Mouse (Mus musculus) CD4-positive, CD25-positive, alpha-beta regulatory T cell, adult 4 months (primary cell): ENCODE results near the gene Pnpla6. TPM values are rescaled to one million over a fixed set of nuclear protein-coding genes. Genes with fewer than 3 reads are reported as not detected.

ENCODE experiments used
- ATAC-seq: one replicate; pipeline ENCODE4 v1.8.0; 2017
- polyA plus RNA-seq, 2 experiments: library from polyadenylated mRNA; unstranded; fragments of 100-300 nt; shearing (Covaris generic); gene quantifications; one replicate each; pipeline ENCODE4 v1.2.1; 2017

Pnpla6 gene
- 10 to 100 TPM; 26.1 to 43.7 TPM for polyA plus RNA-seq

- ATAC-seq = peak; percentile 65
Observed at GRCm38 (mm10) chr8:3515260-3515671, at the start of gene Pnpla6. TSS of gene Pnpla6 (plus strand) at chr8:3515384.

GRCm38 (mm10) chr8:3467006-3467885 is 47.9 kb upstream of the Pnpla6 start, which contains the start of gene Pex11g:
TSS of gene Pex11g (minus strand) at chr8:3467680.
- ATAC-seq = peak; percentile 77

- no peak for ATAC-seq
Observed at GRCm38 (mm10) chr8:3467886-3468545, 47.2 kb upstream of the Pnpla6 start.

GRCm38 (mm10) chr8:3468838-3469237 is 46.3 kb upstream of the Pnpla6 start:
- ATAC-seq = no peak

GRCm38 (mm10) chr8:3470562-3470961 is 44.6 kb upstream of the Pnpla6 start, which contains the start of gene Tex45:
TSS of gene Tex45 (plus strand) at chr8:3470862.
- ATAC-seq = no peak

- peak; percentile 57 for ATAC-seq
Observed at GRCm38 (mm10) chr8:3475715-3476429, 39.3 kb upstream of the Pnpla6 start.

- ATAC-seq = no peak
Observed at GRCm38 (mm10) chr8:3480221-3480785, 34.9 kb upstream of the Pnpla6 start.

GRCm38 (mm10) chr8:3481605-3482004 is 33.6 kb upstream of the Pnpla6 start:
- no peak for ATAC-seq

- no peak for ATAC-seq
Observed at GRCm38 (mm10) chr8:3482240-3482740, 32.9 kb upstream of the Pnpla6 start.

- no peak for ATAC-seq
Observed at GRCm38 (mm10) chr8:3483546-3483945, 31.6 kb upstream of the Pnpla6 start.

GRCm38 (mm10) chr8:3485192-3485591 is 30.0 kb upstream of the Pnpla6 start:
- no peak for ATAC-seq

- peak; percentile 83 for ATAC-seq
Observed at GRCm38 (mm10) chr8:3492901-3493844, 22.0 kb upstream of the Pnpla6 start, which contains the start of gene Zfp358. TSS of gene Zfp358 (plus strand) at chr8:3493138.

- peak; percentile 10 for ATAC-seq
Observed at GRCm38 (mm10) chr8:3493845-3494208, 21.4 kb upstream of the Pnpla6 start.

- no peak for ATAC-seq
Observed at GRCm38 (mm10) chr8:3495578-3496427, 19.4 kb upstream of the Pnpla6 start.

- ATAC-seq = no peak
Observed at GRCm38 (mm10) chr8:3496428-3496748, 18.8 kb upstream of the Pnpla6 start.

- no peak for ATAC-seq
Observed at GRCm38 (mm10) chr8:3498583-3498982, 16.6 kb upstream of the Pnpla6 start.

- ATAC-seq = peak; percentile 27
Observed at GRCm38 (mm10) chr8:3499751-3500150, 15.4 kb upstream of the Pnpla6 start.

- ATAC-seq = peak; percentile 88
Observed at GRCm38 (mm10) chr8:3500235-3501090, 14.7 kb upstream of the Pnpla6 start, which contains the start of gene Mcoln1. TSS of gene Mcoln1 (plus strand) at chr8:3500457.

GRCm38 (mm10) chr8:3502217-3502616 is 13.0 kb upstream of the Pnpla6 start:
- ATAC-seq = no peak
